ENCODE assay signal across 11 mouse cellular contexts in genomic region chr7:25274571-25274970, GRCm38 (mm10). TPM values are rescaled to one million over a fixed set of nuclear protein-coding genes. Genes with fewer than 3 reads are reported as not detected.
DNase-seq lines count a peak whose midpoint lies in the region; ATAC-seq and TF ChIP-seq lines count a peak whose summit lies in the region.
"Had no signal": no experiment of that assay in that cellular context is flagged by ENCODE, and none has a peak within 500 bp of the region (broad histone marks: within the 10 kb centered on the region; RNA-seq: fewer than 3 reads in every experiment).

No protein-coding gene starts in this region.

- H3K9me3 ChIP-seq in hindbrain, embryonic 15.5 days, result no peaks in the 10 kb centered on the region

- peak overlapping the region; percentile 15; the same call in 1 of the 2 replicates for H3K9ac ChIP-seq in hindbrain, embryonic 15.5 days

- H3K36me3 ChIP-seq in hindbrain, embryonic 15.5 days, result peaks cover 24% of the 10 kb centered on the region

- peaks cover 61% of the 10 kb centered on the region for H3K4me1 ChIP-seq in hindbrain, embryonic 15.5 days (replicated peaks)

- H3K4me2 ChIP-seq in hindbrain, embryonic 15.5 days, result no peak overlapping the region

- no peak for TF ChIP-seq CTCF in layer of hippocampus, adult 2 months (conservative IDR thresholded peaks at IDR 0.05)

- DNase-seq in layer of hippocampus, adult 2 months (ENCODE audit: low spot score in 2 of 2), result no peak
- DNase-seq in layer of hippocampus, postnatal 36 days, result no peak
- peak; percentile 73 for DNase-seq in naive thymus-derived CD4-positive, alpha-beta T cell, adult 2 months (ENCODE audit: low read depth)
- no peak for DNase-seq in urinary bladder, postnatal 10 days (ENCODE audit: low spot score)
- no peak for DNase-seq in B cell, adult 2 months
- no peak for DNase-seq in gastrocnemius, postnatal 14 days
- DNase-seq: cerebellum, postnatal 36 days; kidney, postnatal 4 days; retina, postnatal 1 day had no signal

- intact Hi-C loops in gastrocnemius, postnatal 14 days (cut with DNase I; ENCODE audit: low total_unique reads), result no loop called here

- ATAC-seq in activated CD4-positive, CD25-positive, alpha-beta regulatory T cell, adult 4 months, result peak; percentile 47
- ATAC-seq in hindbrain, embryonic 15.5 days (ENCODE audit: low FRiP score, low read depth), result no peak

- H3K27ac ChIP-seq in layer of hippocampus, adult 2 months, result 0 out of 2 replicates have a peak overlapping the region, but pooled peaks have one; percentile 99
- H3K27ac ChIP-seq in hindbrain, embryonic 15.5 days (replicated peaks), result no peak overlapping the region

- H3K27me3 ChIP-seq in hindbrain, embryonic 15.5 days, result no peaks in the 10 kb centered on the region

- WGBS in hindbrain, embryonic 15.5 days, result 61% methylated on average over 5 of the region's 5 CpGs

- no peak overlapping the region for H3K4me3 ChIP-seq in layer of hippocampus, adult 2 months
- no peak overlapping the region for H3K4me3 ChIP-seq in hindbrain, embryonic 15.5 days

RNA-seq across cellular contexts. Expression of gene Cic, which starts 7.1 kb away (rescaled TPM):
- total RNA-seq in layer of hippocampus, adult 2 months (2021), result 100 to 1,000 TPM; 218 to 225 TPM
- 100 to 1,000 TPM; 173 to 213 TPM for total RNA-seq in layer of hippocampus, postnatal 36 days (2021)
- 10 to 100 TPM; 23.2 to 26.0 TPM for polyA plus RNA-seq in activated CD4-positive, CD25-positive, alpha-beta regulatory T cell, adult 4 months (2017; shearing (Covaris generic))
- polyA plus RNA-seq in hindbrain, embryonic 15.5 days (2015; fragmentation: Nextera tagmentation; extraction: Ambion mirVana), result 32.5 and 38.5 TPM in 2 replicates
- total RNA-seq in gastrocnemius, postnatal 14 days (2021), result 10 to 100 TPM; 38.2 to 44.1 TPM

RNA-seq across cellular contexts. Expression of gene Pafah1b3, which starts 23.2 kb away (rescaled TPM):
- 10 to 100 TPM; 16.9 to 21.0 TPM for total RNA-seq in layer of hippocampus, adult 2 months (2021)
- 10 to 100 TPM; 21.2 to 25.9 TPM for total RNA-seq in layer of hippocampus, postnatal 36 days (2021)
- polyA plus RNA-seq in activated CD4-positive, CD25-positive, alpha-beta regulatory T cell, adult 4 months (2017; shearing (Covaris generic)), result 10 to 100 TPM; 16.8 to 30.7 TPM
- polyA plus RNA-seq in hindbrain, embryonic 15.5 days (2015; fragmentation: Nextera tagmentation; extraction: Ambion mirVana), result 558 and 579 TPM in 2 replicates
- 1 to 10 TPM; 3.0 to 4.5 TPM for total RNA-seq in gastrocnemius, postnatal 14 days (2021)

RNA-seq across cellular contexts. Expression of gene Erf, which starts 24.0 kb away (rescaled TPM):
- total RNA-seq in layer of hippocampus, adult 2 months (2021), result 10 to 100 TPM; 40.3 to 45.1 TPM
- 10 to 100 TPM; 34.3 to 35.4 TPM for total RNA-seq in layer of hippocampus, postnatal 36 days (2021)
- under 1 TPM; 0.28 to 0.38 TPM for polyA plus RNA-seq in activated CD4-positive, CD25-positive, alpha-beta regulatory T cell, adult 4 months (2017; shearing (Covaris generic))
- polyA plus RNA-seq in hindbrain, embryonic 15.5 days (2015; fragmentation: Nextera tagmentation; extraction: Ambion mirVana), result 3.4 and 4.4 TPM in 2 replicates
- total RNA-seq in gastrocnemius, postnatal 14 days (2021), result 10 to 100 TPM in 1 of 2 experiments, 1 to 10 TPM in 1; 9.8 to 11.8 TPM

RNA-seq across cellular contexts. Expression of gene Prr19, which starts 26.6 kb away (rescaled TPM):
- not detected for total RNA-seq in layer of hippocampus, adult 2 months (2021)
- total RNA-seq in layer of hippocampus, postnatal 36 days (2021), result not detected
- not detected for polyA plus RNA-seq in activated CD4-positive, CD25-positive, alpha-beta regulatory T cell, adult 4 months (2017; shearing (Covaris generic))
- 3.5 and 4.6 TPM in 2 replicates for polyA plus RNA-seq in hindbrain, embryonic 15.5 days (2015; fragmentation: Nextera tagmentation; extraction: Ambion mirVana)
- total RNA-seq in gastrocnemius, postnatal 14 days (2021), result not detected

RNA-seq across cellular contexts. Expression of gene Tmem145, which starts 31.3 kb away (rescaled TPM):
- 10 to 100 TPM; 27.4 to 27.8 TPM for total RNA-seq in layer of hippocampus, adult 2 months (2021)
- 10 to 100 TPM; 24.5 to 26.0 TPM for total RNA-seq in layer of hippocampus, postnatal 36 days (2021)
- polyA plus RNA-seq in activated CD4-positive, CD25-positive, alpha-beta regulatory T cell, adult 4 months (2017; shearing (Covaris generic)), result not detected
- 84.1 and 101 TPM in 2 replicates for polyA plus RNA-seq in hindbrain, embryonic 15.5 days (2015; fragmentation: Nextera tagmentation; extraction: Ambion mirVana)
- total RNA-seq in gastrocnemius, postnatal 14 days (2021), result not detected
